Mouse (Mus musculus): ENCODE data around the gene Gm29776. TPM values are rescaled to one million over a fixed set of nuclear protein-coding genes. Genes with fewer than 3 reads are reported as not detected.

Gm29776 gene
- polyA plus RNA-seq, 1 experiment: 0.16 TPM

GRCm38 (mm10) chr14:54643011-54643410 lies 55.6 kb downstream of the Gm29776 start:
- DNase-seq: no peak
- no peaks in the 10 kb centered on the region for H3K4me1 ChIP-seq (ENCODE audit: control insufficient read depth, insufficient read depth, low read length)
- no peak overlapping the region for H3K27ac ChIP-seq (ENCODE audit: insufficient read depth, low read depth, low read length)
- no peak overlapping the region for H3K4me3 ChIP-seq (ENCODE audit: insufficient read depth, low read depth, low read length)
- WGBS: 88% methylated on average over 2 of the region's 2 CpGs
- no peaks in the 10 kb centered on the region for H3K27me3 ChIP-seq (replicated peaks; ENCODE audit: control insufficient read depth, insufficient read depth, low read length)
- no peak for TF ChIP-seq POLR2A (IDR thresholded peaks at IDR 0.05; ENCODE audit: low read depth, low read length)
- TF ChIP-seq CTCF (conservative IDR thresholded peaks at IDR 0.05; ENCODE audit: insufficient read depth, insufficient read length, low read depth, low read length): no peak
- H3K36me3 ChIP-seq (ENCODE audit: control insufficient read depth, insufficient read depth, low read length): peaks cover 10% of the 10 kb centered on the region

Other genes starting within 250 kb of the Gm29776 start
- gene Lrp10, start 234.7 kb downstream of the Gm29776 start, polyA plus RNA-seq (2012; rRNA removed): 168 and 211 TPM in 2 replicates
- gene Rem2, start 222.7 kb downstream of the Gm29776 start, polyA plus RNA-seq (2012; rRNA removed): 0.23 and 0.30 TPM in 2 replicates
- gene Prmt5, start 181.3 kb downstream of the Gm29776 start, polyA plus RNA-seq (2012; rRNA removed): 30.9 and 33.0 TPM in 2 replicates
- gene Haus4, start 144.2 kb downstream of the Gm29776 start, polyA plus RNA-seq (2012; rRNA removed): 9.6 and 10.0 TPM in 2 replicates
- 32.4 and 33.9 TPM in 2 replicates for gene Ajuba, start 121.3 kb downstream of the Gm29776 start, polyA plus RNA-seq (2012; rRNA removed)
- 6.5 and 8.1 TPM in 2 replicates for gene 4931414P19Rik, start 92.8 kb downstream of the Gm29776 start, polyA plus RNA-seq (2012; rRNA removed)
- gene Psmb5, start 80.8 kb downstream of the Gm29776 start, polyA plus RNA-seq (2012; rRNA removed): 244 and 276 TPM in 2 replicates
- gene Psmb11, start 77.4 kb downstream of the Gm29776 start, polyA plus RNA-seq (2012; rRNA removed): not detected in 2 replicates
- not detected in 2 replicates for gene Gm17606, start 57.9 kb downstream of the Gm29776 start, polyA plus RNA-seq (2012; rRNA removed)
- gene Cdh24, start 57.5 kb downstream of the Gm29776 start, polyA plus RNA-seq (2012; rRNA removed): 1.2 and 1.5 TPM in 2 replicates
- 54.0 and 57.5 TPM in 2 replicates for gene 1700123O20Rik, start 12.6 kb downstream of the Gm29776 start, polyA plus RNA-seq (2012; rRNA removed)
- 79.2 and 79.4 TPM in 2 replicates for gene Acin1, start 11.9 kb downstream of the Gm29776 start, polyA plus RNA-seq (2012; rRNA removed)
- gene Cebpe, start 13.3 kb upstream of the Gm29776 start, polyA plus RNA-seq (2012; rRNA removed): 0.20 and 0.30 TPM in 2 replicates
- 333 and 352 TPM in 2 replicates for gene Slc7a8, start 83.1 kb upstream of the Gm29776 start, polyA plus RNA-seq (2012; rRNA removed)
- gene Rnf212b, start 115.3 kb upstream of the Gm29776 start, polyA plus RNA-seq (2012; rRNA removed): 7.4 and 7.6 TPM in 2 replicates
- gene Homez, start 172.1 kb upstream of the Gm29776 start, polyA plus RNA-seq (2012; rRNA removed): 9.2 and 9.6 TPM in 2 replicates
- gene Ppp1r3e, start 178.7 kb upstream of the Gm29776 start, polyA plus RNA-seq (2012; rRNA removed): 21.0 and 23.5 TPM in 2 replicates
- 47.1 and 59.0 TPM in 2 replicates for gene Bcl2l2, start 184.5 kb upstream of the Gm29776 start, polyA plus RNA-seq (2012; rRNA removed)
- gene Gm20521, start 184.6 kb upstream of the Gm29776 start, polyA plus RNA-seq (2012; rRNA removed): not detected in 2 replicates
- gene Pabpn1, start 193.7 kb upstream of the Gm29776 start, polyA plus RNA-seq (2012; rRNA removed): 111 and 114 TPM in 2 replicates
- gene Slc22a17, start 214.3 kb upstream of the Gm29776 start, polyA plus RNA-seq (2012; rRNA removed): 63.9 and 85.8 TPM in 2 replicates
- 1.8 and 2.8 TPM in 2 replicates for gene Efs, start 227.3 kb upstream of the Gm29776 start, polyA plus RNA-seq (2012; rRNA removed)
- not detected in 2 replicates for gene Il25, start 233.9 kb upstream of the Gm29776 start, polyA plus RNA-seq (2012; rRNA removed)
- 0.59 and 0.79 TPM in 2 replicates for gene Cmtm5, start 237.4 kb upstream of the Gm29776 start, polyA plus RNA-seq (2012; rRNA removed)

Measured in kidney, adult 2 months (tissue).